Mouse (Mus musculus): ENCODE results near the gene Akap2.

The Akap2 gene

DNA sequence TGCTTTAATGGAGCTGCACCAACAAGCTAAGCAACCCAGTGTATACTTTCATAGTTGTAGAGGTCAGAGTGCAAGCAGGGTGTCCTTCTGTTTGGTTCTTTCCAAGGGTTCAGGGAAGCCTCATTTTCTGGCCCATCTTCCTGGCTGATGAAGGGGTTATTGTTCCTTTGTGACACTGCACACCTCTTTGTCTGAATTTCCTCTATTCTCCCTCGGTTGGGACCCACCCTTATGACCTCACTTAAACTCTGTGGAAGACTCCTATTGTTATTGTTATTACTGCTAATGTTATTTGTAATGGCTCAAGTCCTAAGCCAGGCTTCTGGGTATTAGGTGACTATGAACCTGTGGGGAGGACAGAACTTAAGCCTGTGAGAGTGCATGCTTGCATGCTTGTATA lies 124.5 kb downstream of the Akap2 start:
- DNase-seq = no peak

GRCm38 (mm10) chr4:57842472-57843305 lies 125.2 kb downstream of the Akap2 start:
- DNase-seq = no peak

DNA sequence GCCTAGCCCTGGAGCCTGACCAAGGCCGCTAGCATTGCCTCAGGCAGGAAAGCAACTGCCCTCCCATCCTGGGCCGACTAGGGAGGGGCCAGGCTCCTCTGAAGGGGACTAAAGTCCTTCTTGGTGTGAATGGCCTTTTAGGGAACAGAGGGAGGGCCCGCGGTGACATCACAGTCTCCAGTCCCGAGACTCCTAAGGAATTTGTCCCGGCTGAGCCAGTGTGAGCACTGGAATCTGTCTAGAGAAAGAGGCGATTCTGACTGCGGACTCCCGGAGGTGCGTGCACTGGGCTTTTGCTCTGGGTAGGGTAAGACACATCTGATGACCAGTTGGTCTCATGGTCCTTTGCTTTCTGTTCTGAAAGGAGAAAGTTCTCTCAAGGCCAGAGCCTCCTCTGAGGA lies 127.6 kb downstream of the Akap2 start:
- DNase-seq = no peak

DNA sequence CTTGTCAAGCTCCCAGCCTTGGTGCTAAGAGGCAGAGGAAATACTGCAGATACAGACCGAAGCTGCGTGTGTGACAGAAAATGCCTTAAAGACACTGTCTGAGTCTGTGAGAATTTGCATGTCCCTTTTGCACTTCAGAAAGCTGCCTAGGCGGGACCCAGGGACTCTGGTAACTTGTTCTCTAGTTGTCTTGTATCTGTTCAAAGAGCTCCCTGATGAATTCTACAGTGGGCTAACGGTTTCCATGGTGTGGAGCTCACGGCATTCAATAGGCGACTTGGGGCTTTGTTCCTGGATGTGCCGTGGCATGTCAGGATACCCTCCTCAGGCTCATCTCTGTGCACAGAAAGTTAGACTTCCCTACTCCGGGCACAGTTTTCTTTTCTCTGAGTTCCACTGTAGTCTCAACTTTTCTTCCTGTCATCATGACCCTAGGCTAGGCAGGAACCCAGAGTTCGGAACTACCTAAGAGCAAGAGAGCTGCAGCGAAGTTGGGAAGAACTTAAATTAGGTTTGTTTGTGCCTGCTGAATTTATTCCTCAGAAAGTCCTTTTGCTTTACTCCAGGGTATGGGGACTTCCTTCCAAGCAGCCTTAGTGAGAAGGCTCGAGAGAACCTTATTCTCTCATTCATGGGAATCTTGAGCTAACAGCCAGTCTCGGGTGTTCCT lies 128.2 kb downstream of the Akap2 start:
- no peak for DNase-seq

- DNase-seq = no peak
Measured at GRCm38 (mm10) chr4:57846381-57846990, 129.0 kb downstream of the Akap2 start.

- DNase-seq = no peak
Measured at GRCm38 (mm10) chr4:57846991-57847422, 129.6 kb downstream of the Akap2 start.

- DNase-seq = no peak
Measured at GRCm38 (mm10) chr4:57847676-57848075, 130.2 kb downstream of the Akap2 start.

- DNase-seq = no peak
Measured at GRCm38 (mm10) chr4:57849465-57849864, 132.0 kb downstream of the Akap2 start.

DNA sequence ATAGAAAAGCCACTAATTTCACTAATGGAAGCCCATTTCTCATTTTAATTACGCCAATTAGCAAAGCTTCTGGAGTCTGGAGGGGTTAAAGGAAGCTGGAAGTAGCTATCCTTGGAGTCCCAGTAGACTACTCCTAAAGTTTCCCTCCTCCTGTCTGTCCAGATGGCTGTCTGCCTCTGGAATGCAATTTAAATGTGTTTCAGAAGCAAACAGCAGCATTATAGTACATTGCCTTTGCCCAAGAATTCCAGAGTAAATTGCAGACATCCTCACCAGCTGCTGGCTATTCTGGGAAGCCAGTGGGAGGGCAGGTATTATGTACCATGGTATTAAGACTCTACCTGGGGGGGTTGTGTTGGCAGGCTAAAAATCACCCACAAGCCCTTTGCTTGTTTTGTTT lies 134.3 kb downstream of the Akap2 start:
- DNase-seq = no peak

DNA sequence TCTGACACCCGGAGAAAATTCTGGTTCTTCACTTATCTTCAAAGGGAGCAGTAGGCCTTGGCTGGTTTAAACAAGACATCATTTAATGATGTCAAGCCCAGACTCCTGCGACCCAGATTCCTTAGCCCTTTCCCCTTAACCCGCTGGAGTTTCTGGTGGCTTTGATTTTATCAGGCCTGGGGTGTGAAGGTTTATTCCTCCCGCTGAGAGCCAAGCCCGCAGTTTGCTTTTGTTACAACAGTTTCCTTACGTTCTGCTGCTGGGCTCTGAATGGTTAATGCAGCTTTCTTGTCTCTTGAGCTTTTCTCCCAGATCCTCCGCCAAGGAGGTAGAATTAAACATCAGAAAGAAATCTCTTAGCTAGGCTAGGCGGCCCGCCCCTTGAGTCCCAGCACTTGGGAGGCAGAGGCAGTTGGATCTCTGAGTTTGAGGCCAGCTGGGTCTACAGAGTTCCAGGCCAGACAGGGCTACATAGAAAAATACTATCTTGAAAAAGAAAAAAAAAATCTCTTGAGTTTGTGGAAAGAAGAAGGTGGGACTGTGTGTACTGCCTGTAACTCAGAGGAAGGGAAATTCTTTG lies 135.1 kb downstream of the Akap2 start:
- DNase-seq = no peak

GRCm38 (mm10) chr4:57854181-57854580 lies 136.7 kb downstream of the Akap2 start:
- DNase-seq = no peak

DNA sequence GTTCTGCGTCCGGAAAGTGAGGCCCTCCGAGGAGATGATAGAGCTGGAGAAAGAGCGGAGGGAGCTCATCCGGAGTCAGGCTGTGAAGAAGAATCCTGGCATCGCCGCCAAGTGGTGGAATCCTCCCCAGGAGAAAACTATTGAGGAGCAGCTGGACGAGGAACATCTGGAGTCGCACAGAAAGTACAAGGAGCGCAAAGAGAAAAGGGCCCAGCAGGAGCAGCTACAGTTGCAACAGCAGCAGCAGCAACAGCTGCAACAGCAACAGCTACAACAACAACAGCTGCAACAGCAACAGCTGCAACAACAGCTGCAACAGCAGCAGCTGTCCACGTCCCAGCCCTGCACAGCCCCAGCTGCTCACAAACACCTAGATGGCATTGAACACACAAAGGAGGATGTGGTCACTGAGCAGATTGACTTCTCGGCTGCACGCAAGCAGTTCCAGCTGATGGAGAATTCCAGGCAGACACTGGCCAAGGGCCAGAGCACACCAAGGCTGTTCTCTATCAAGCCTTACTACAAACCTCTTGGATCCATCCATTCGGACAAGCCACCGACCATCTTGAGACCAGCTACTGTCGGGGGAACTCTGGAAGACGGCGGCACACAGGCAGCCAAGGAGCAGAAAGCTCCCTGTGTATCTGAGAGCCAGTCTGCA lies 138.0 kb downstream of the Akap2 start:
- no peak for DNase-seq

GRCm38 (mm10) chr4:57856673-57857072 lies 139.2 kb downstream of the Akap2 start:
- DNase-seq = no peak

GRCm38 (mm10) chr4:57860204-57860611 lies 142.8 kb downstream of the Akap2 start:
- DNase-seq = no peak

- no peak for DNase-seq
Measured at GRCm38 (mm10) chr4:57861166-57861565, 143.7 kb downstream of the Akap2 start.

DNA sequence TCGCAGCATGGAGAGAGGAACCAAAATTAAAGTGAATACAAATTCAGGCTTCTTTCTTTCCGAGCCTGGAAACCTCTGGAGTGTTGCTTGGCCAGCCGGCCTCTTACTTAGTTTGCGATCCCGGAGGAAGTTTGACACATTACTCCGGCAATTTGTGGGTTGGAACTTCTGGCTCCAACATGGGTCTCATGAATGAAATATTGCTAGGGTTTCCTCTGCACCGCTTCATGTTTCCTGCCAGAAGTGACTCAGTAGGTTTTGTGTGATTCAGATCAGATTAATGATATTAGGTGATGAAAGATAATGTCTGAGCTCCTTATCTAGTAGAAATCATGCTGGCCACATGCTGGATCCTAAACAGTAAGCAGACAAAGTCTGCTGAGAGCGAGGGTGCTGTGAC lies 144.4 kb downstream of the Akap2 start:
- no peak for DNase-seq

GRCm38 (mm10) chr4:57862269-57862986 lies 145.0 kb downstream of the Akap2 start:
- no peak for DNase-seq

DNA sequence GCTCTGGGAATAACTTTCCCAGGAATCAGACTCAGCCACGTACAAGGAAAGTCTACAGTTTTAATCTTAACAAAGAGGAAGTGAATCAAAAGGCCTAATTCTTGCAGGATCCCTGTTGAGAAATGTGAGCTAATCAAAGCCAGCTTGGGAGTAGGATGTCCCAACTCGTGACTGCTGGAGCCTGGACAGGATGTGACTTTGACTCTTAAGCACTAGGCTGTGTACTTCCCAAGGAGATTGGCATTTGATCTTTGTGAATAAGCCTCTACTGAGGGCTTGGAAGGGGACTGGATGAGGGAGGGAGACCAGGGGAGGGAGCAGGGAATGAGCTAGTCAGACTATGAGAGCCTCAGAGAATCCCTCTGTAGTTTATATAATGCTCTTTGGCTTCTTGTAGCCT lies 148.6 kb downstream of the Akap2 start:
- DNase-seq = no peak

DNA sequence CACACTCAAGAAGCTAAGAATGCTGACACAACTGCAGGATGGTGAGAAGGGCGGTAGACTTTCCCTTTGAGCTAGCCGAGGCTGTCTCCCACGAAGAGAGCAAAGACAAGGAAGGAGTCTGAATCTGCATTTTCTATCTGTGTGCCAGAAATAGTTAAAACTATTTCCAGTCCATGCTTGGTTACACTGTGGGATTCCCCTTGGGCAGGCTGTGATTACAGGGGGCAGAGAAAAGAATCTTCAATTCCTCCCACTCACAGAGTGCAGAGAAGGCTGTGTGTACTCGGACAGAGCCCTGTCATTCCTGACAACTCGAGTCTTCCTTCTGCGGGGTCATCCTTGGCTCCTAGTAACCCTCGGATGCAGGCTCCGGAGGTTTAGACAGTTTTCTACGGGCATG lies 149.5 kb downstream of the Akap2 start:
- no peak for DNase-seq

GRCm38 (mm10) chr4:57867454-57867853 lies 150.0 kb downstream of the Akap2 start:
- no peak for DNase-seq

- DNase-seq = no peak
Measured at GRCm38 (mm10) chr4:57879137-57879536, 161.7 kb downstream of the Akap2 start.

DNA sequence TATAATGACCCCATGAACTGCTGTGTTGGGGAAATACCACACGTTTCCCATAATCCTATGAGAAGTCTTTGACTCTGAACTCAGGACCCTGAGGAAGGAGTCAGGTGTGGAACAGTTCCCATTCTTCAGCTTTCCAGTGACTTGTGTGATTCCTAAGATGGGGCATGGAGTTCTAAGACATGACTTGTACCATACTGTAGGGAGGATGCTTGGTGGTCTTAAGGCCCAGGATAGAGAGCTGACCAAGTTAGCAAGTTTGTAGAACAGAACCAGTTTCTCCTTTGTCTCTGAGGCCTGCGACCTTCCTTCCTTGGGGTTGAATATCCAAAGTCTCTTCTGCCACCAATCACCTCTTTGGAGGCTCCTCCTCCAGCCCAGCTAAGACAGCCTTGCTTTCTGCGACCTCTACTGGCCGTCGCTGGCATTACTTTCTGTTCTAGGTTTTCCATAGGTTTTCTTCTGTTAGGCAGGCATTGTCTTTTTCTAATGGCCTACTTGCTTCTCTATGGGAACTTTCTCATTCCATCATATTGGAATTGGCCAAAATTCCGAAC lies 162.4 kb downstream of the Akap2 start:
- DNase-seq = peak; percentile 46

Measured in cerebellum, adult 11 months (tissue).